Mouse (Mus musculus): ENCODE data around the gene D7Ertd443e. TPM values are rescaled to one million over a fixed set of nuclear protein-coding genes. Genes with fewer than 3 reads are reported as not detected.

The D7Ertd443e gene
- total and polyA plus RNA-seq, 3 experiments: 0.22 TPM; not detected in 2

DNA sequence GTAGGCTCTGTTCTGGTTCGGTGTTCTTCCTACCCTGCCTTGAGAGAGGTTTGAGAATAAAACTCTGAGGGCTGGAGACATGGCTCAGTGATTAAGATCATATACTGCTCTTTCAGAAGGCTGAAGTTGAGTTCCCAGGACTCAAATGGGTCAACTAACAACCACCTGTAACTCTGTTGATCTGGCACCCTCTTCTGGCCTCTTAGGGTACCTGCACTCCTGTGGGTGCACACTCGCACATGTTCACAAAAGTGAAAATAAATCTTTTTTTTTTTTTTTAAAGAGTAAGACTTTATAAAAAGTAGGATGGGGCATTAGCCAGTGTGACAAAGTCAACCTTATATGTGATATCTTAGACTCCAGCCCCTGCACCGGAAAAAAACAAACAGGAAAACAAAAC, 146.6 kb downstream of the D7Ertd443e start:
- Histone ChIP-seq H3K36me3 (replicated peaks) (no peaks in the 10 kb centered on the region), H3K27me3 (ENCODE audit: insufficient read depth, low read length) (no peaks in the 10 kb centered on the region), H3K4me1 (ENCODE audit: insufficient read depth, low read depth, low read length) (no peaks in the 10 kb centered on the region), H3K9me3 (replicated peaks) (peaks cover 43% of the 10 kb centered on the region), H3K4me3 (ENCODE audit: low read depth, low read length) (no peak overlapping the region)
- no peak for TF ChIP-seq POLR2AphosphoS5 (IDR thresholded peaks at IDR 0.05; ENCODE audit: insufficient replicate concordance, low read depth, low read length)
- TF ChIP-seq CTCF (IDR thresholded peaks at IDR 0.05; ENCODE audit: low read depth, low read length): no peak
- TF ChIP-seq GATA1 (IDR thresholded peaks at IDR 0.05; ENCODE audit: borderline replicate concordance, low read length): no peak
- TF ChIP-seq TAL1 (conservative IDR thresholded peaks at IDR 0.05; ENCODE audit: low read depth, low read length): no peak
- DNase-seq (ENCODE audit: low spot score) (no peak), ATAC-seq (ENCODE audit: extremely low read depth, insufficient number of reproducible peaks, low FRiP score, poor library complexity, severe bottlenecking) (no peak)

GRCm38 (mm10) chr7:134237356-134237755, 148.1 kb downstream of the D7Ertd443e start:
- TF ChIP-seq GATA2 (IDR thresholded peaks at IDR 0.05; ENCODE audit: borderline replicate concordance, low read depth, low read length): no peak
- TF ChIP-seq CTCF (IDR thresholded peaks at IDR 0.05; ENCODE audit: low read depth, low read length): no peak
- TF ChIP-seq GATA1 (IDR thresholded peaks at IDR 0.05; ENCODE audit: borderline replicate concordance, low read length): no peak
- TF ChIP-seq TAL1 (conservative IDR thresholded peaks at IDR 0.05; ENCODE audit: low read depth, low read length): no peak
- TF ChIP-seq POLR2AphosphoS5 (IDR thresholded peaks at IDR 0.05; ENCODE audit: insufficient replicate concordance, low read depth, low read length): no peak
- ATAC-seq (ENCODE audit: extremely low read depth, insufficient number of reproducible peaks, low FRiP score, poor library complexity, severe bottlenecking): no peak
- no peak for DNase-seq (ENCODE audit: low spot score)
- no peaks in the 10 kb centered on the region for H3K36me3 ChIP-seq (replicated peaks)
- no peaks in the 10 kb centered on the region for H3K27me3 ChIP-seq (ENCODE audit: insufficient read depth, low read length)
- H3K4me1 ChIP-seq (ENCODE audit: insufficient read depth, low read depth, low read length): no peaks in the 10 kb centered on the region
- no peak overlapping the region for H3K4me3 ChIP-seq (ENCODE audit: low read depth, low read length)
- H3K9me3 ChIP-seq (replicated peaks): peaks cover 42% of the 10 kb centered on the region

- H3K36me3 ChIP-seq (replicated peaks): no peaks in the 10 kb centered on the region
- no peak for TF ChIP-seq GATA1 (IDR thresholded peaks at IDR 0.05; ENCODE audit: borderline replicate concordance, low read length)
- no peak for TF ChIP-seq GATA2 (IDR thresholded peaks at IDR 0.05; ENCODE audit: borderline replicate concordance, low read depth, low read length)
- no peak for TF ChIP-seq TAL1 (conservative IDR thresholded peaks at IDR 0.05; ENCODE audit: low read depth, low read length)
- no peak for TF ChIP-seq POLR2AphosphoS5 (IDR thresholded peaks at IDR 0.05; ENCODE audit: insufficient replicate concordance, low read depth, low read length)
- no peak for TF ChIP-seq CTCF (IDR thresholded peaks at IDR 0.05; ENCODE audit: low read depth, low read length)
- no peak overlapping the region for H3K4me3 ChIP-seq (ENCODE audit: low read depth, low read length)
- no peak for DNase-seq (ENCODE audit: low spot score)
- H3K9me3 ChIP-seq (replicated peaks): peaks cover 43% of the 10 kb centered on the region
- no peak for ATAC-seq (ENCODE audit: extremely low read depth, insufficient number of reproducible peaks, low FRiP score, poor library complexity, severe bottlenecking)
- no peaks in the 10 kb centered on the region for H3K27me3 ChIP-seq (ENCODE audit: insufficient read depth, low read length)
- H3K4me1 ChIP-seq (ENCODE audit: insufficient read depth, low read depth, low read length): no peaks in the 10 kb centered on the region
Measured at GRCm38 (mm10) chr7:134236727-134237126, 148.7 kb downstream of the D7Ertd443e start.

- Histone ChIP-seq H3K9me3 (replicated peaks) (peaks cover 41% of the 10 kb centered on the region), H3K4me3 (ENCODE audit: low read depth, low read length) (no peak overlapping the region), H3K27me3 (ENCODE audit: insufficient read depth, low read length) (no peaks in the 10 kb centered on the region), H3K4me1 (ENCODE audit: insufficient read depth, low read depth, low read length) (no peaks in the 10 kb centered on the region), H3K36me3 (replicated peaks) (no peaks in the 10 kb centered on the region)
- ATAC-seq (ENCODE audit: extremely low read depth, insufficient number of reproducible peaks, low FRiP score, poor library complexity, severe bottlenecking) (no peak), DNase-seq (ENCODE audit: low spot score) (no peak)
- TF ChIP-seq POLR2AphosphoS5 (IDR thresholded peaks at IDR 0.05; ENCODE audit: insufficient replicate concordance, low read depth, low read length) (no peak), TAL1 (conservative IDR thresholded peaks at IDR 0.05; ENCODE audit: low read depth, low read length) (no peak), CTCF (IDR thresholded peaks at IDR 0.05; ENCODE audit: low read depth, low read length) (no peak), GATA2 (IDR thresholded peaks at IDR 0.05; ENCODE audit: borderline replicate concordance, low read depth, low read length) (no peak), GATA1 (IDR thresholded peaks at IDR 0.05; ENCODE audit: borderline replicate concordance, low read length) (no peak)
Measured at GRCm38 (mm10) chr7:134235552-134235951, 149.9 kb downstream of the D7Ertd443e start.

GRCm38 (mm10) chr7:134231378-134232346, 153.8 kb downstream of the D7Ertd443e start, which contains the start of gene Adam12:
Gene Adam12, minus strand, starts transcription at chr7:134232146.
- Histone ChIP-seq H3K36me3 (replicated peaks) (no peaks in the 10 kb centered on the region), H3K4me1 (ENCODE audit: insufficient read depth, low read depth, low read length) (no peaks in the 10 kb centered on the region), H3K9me3 (replicated peaks) (peaks cover 55% of the 10 kb centered on the region), H3K4me3 (ENCODE audit: low read depth, low read length) (no peak within 1 kb of the TSS), H3K27me3 (ENCODE audit: insufficient read depth, low read length) (no peaks in the 10 kb centered on the region)
- DNase-seq (ENCODE audit: low spot score) (no peak), ATAC-seq (ENCODE audit: extremely low read depth, insufficient number of reproducible peaks, low FRiP score, poor library complexity, severe bottlenecking) (no peak)
- TF ChIP-seq GATA2 (IDR thresholded peaks at IDR 0.05; ENCODE audit: borderline replicate concordance, low read depth, low read length) (no peak), GATA1 (IDR thresholded peaks at IDR 0.05; ENCODE audit: borderline replicate concordance, low read length) (no peak), POLR2AphosphoS5 (IDR thresholded peaks at IDR 0.05; ENCODE audit: insufficient replicate concordance, low read depth, low read length) (no peak), CTCF (IDR thresholded peaks at IDR 0.05; ENCODE audit: low read depth, low read length) (no peak), TAL1 (conservative IDR thresholded peaks at IDR 0.05; ENCODE audit: low read depth, low read length) (no peak)

GRCm38 (mm10) chr7:134230708-134231107, 154.8 kb downstream of the D7Ertd443e start:
- H3K4me3 ChIP-seq (ENCODE audit: low read depth, low read length): no peak overlapping the region
- H3K27me3 ChIP-seq (ENCODE audit: insufficient read depth, low read length): no peaks in the 10 kb centered on the region
- TF ChIP-seq GATA1 (IDR thresholded peaks at IDR 0.05; ENCODE audit: borderline replicate concordance, low read length) (no peak), GATA2 (IDR thresholded peaks at IDR 0.05; ENCODE audit: borderline replicate concordance, low read depth, low read length) (no peak), TAL1 (conservative IDR thresholded peaks at IDR 0.05; ENCODE audit: low read depth, low read length) (no peak), POLR2AphosphoS5 (IDR thresholded peaks at IDR 0.05; ENCODE audit: insufficient replicate concordance, low read depth, low read length) (no peak), CTCF (IDR thresholded peaks at IDR 0.05; ENCODE audit: low read depth, low read length) (no peak)
- ATAC-seq (ENCODE audit: extremely low read depth, insufficient number of reproducible peaks, low FRiP score, poor library complexity, severe bottlenecking): no peak
- no peak for DNase-seq (ENCODE audit: low spot score)
- H3K36me3 ChIP-seq (replicated peaks): no peaks in the 10 kb centered on the region
- H3K4me1 ChIP-seq (ENCODE audit: insufficient read depth, low read depth, low read length): no peaks in the 10 kb centered on the region
- H3K9me3 ChIP-seq (replicated peaks): peaks cover 59% of the 10 kb centered on the region
